Mouse (Mus musculus) limb, embryonic 11.5 days (tissue): Measurements from ENCODE around the gene Gm20814. TPM values are rescaled to one million over a fixed set of nuclear protein-coding genes. Genes with fewer than 3 reads are reported as not detected.
"Not testable (repeated sequence)": the region's sequence is repeated elsewhere in the genome, so short reads cannot be mapped to it uniquely, and the experiment has no call there.

Experiments
- ATAC-seq: fragments of 200-750 bp; cut with Nextera tagmentation; 2 replicates; pipeline ENCODE4 v1.8.0; 2017; ENCODE audit warnings: low read depth; ENCODE audit not compliant: insufficient number of reproducible peaks, low FRiP score, low TSS enrichment
- DNase-seq: peaks from one replicate; pipeline ENCODE4 v3.0.0-alpha.2; 2015; ENCODE audit warnings: low spot score
- H3K27ac ChIP-seq: fragments of 300-500 bp; sonication (generic); replicated peaks from 2 replicates; pipeline ENCODE4 v1.5.1; 2014; ENCODE audit warnings: low read depth, mild to moderate bottlenecking, low read length
- H3K27me3 ChIP-seq: fragments of 300-500 bp; sonication (generic); 2 replicates; pipeline ENCODE4 v1.6.1; 2014; ENCODE audit warnings: mild to moderate bottlenecking, low read length, mixed read lengths; ENCODE audit not compliant: control insufficient read depth, insufficient read depth
- H3K36me3 ChIP-seq: fragments of 300-500 bp; sonication (generic); 2 replicates; pipeline ENCODE4 v1.6.1; 2014; ENCODE audit warnings: mild to moderate bottlenecking, low read length, moderate library complexity, mixed read lengths; ENCODE audit not compliant: control insufficient read depth, insufficient read depth
- H3K4me1 ChIP-seq: fragments of 300-500 bp; sonication (generic); 2 replicates; pipeline ENCODE4 v1.6.1; 2014; ENCODE audit warnings: low read length, mixed read lengths; ENCODE audit not compliant: control insufficient read depth, insufficient read depth
- H3K4me2 ChIP-seq: fragments of 300-500 bp; sonication (generic); 2 replicates; pipeline ENCODE4 v1.6.1; 2014; ENCODE audit warnings: low read depth, mild to moderate bottlenecking, moderate library complexity; ENCODE audit not compliant: severe bottlenecking
- H3K4me3 ChIP-seq: fragments of 300-500 bp; sonication (generic); 2 replicates; pipeline ENCODE4 v1.5.1; 2014; ENCODE audit warnings: low read depth, low read length
- H3K9ac ChIP-seq: fragments of 300-500 bp; sonication (generic); 2 replicates; pipeline ENCODE4 v1.6.1; 2014; ENCODE audit warnings: mild to moderate bottlenecking, low read length
- H3K9me3 ChIP-seq: fragments of 300-500 bp; sonication (generic); 2 replicates; pipeline ENCODE4 v1.6.1; 2016; ENCODE audit warnings: low read length; ENCODE audit not compliant: control insufficient read depth
- WGBS: fragments of 180-500 bp; shearing (Covaris S2); extraction: QIAGEN DNeasy Blood & Tissue Kit; methylation state at CpG from one replicate; pipeline ENCODE4 v1.1.7; 2014; 5-methylcytosine and 5-hydroxymethylcytosine counted together
- polyA plus RNA-seq: library from polyadenylated mRNA; unstranded; fragments of >200 nt; fragmentation: Nextera tagmentation; extraction: Ambion mirVana; gene quantifications from 2 replicates; pipeline ENCODE4 v1.2.1, GENCODE M21; 2014

Gm20814 gene
- not detected in 2 replicates for polyA plus RNA-seq

GRCm38 (mm10) chrY:75195556-75195955 is at the start of gene Gm20814:
Gm20814 (plus strand) TSS chrY:75195856.
- H3K9ac ChIP-seq, H3K4me3 ChIP-seq, H3K27me3 ChIP-seq, H3K27ac ChIP-seq, H3K4me1 ChIP-seq, H3K36me3 ChIP-seq, ATAC-seq, H3K9me3 ChIP-seq, DNase-seq, H3K4me2 ChIP-seq: not testable (repeated sequence)
- no CpG with 5 or more reads among the region's 6 CpGs for WGBS
